Mouse (Mus musculus) olfactory bulb, adult 2 months (tissue): Measurements from ENCODE around the gene Col6a4. TPM values are rescaled to one million over a fixed set of nuclear protein-coding genes. Genes with fewer than 3 reads are reported as not detected.

Experiments
- H3K27ac ChIP-seq: fragments of 200-500 bp; 2 replicates; pipeline ENCODE4 v1.5.1; 2012; ENCODE audit warnings: low read depth, low read length; ENCODE audit not compliant: insufficient read depth
- H3K4me1 ChIP-seq: fragments of 200-500 bp; 2 replicates; pipeline ENCODE4 v1.6.1; 2012; ENCODE audit warnings: low read length; ENCODE audit not compliant: control insufficient read depth, insufficient read depth
- H3K4me3 ChIP-seq: fragments of 200-500 bp; 2 replicates; pipeline ENCODE4 v1.5.1; 2012; ENCODE audit warnings: mild to moderate bottlenecking, low read depth, low read length, moderate library complexity; ENCODE audit not compliant: insufficient read depth
- CTCF ChIP-seq: fragments of 200-500 bp; IDR thresholded peaks from 2 replicates; pipeline ENCODE4 v1.5.1; 2012; ENCODE audit warnings: low read depth, mild to moderate bottlenecking, low read length, moderate library complexity; ENCODE audit not compliant: insufficient read depth
- POLR2A ChIP-seq: fragments of 200-500 bp; IDR thresholded peaks from 2 replicates; pipeline ENCODE4 v1.6.1; 2012; ENCODE audit warnings: mild to moderate bottlenecking, low read depth, low read length, moderate library complexity; ENCODE audit not compliant: insufficient read depth
- WGBS: fragments of 180-500 bp; shearing (Covaris S2); methylation state at CpG from one replicate; pipeline ENCODE4 v1.1.7; 2018; 5-methylcytosine and 5-hydroxymethylcytosine counted together
- polyA plus RNA-seq: library from polyadenylated mRNA; stranded (reverse); fragments of >200 nt; gene quantifications from 2 replicates; pipeline ENCODE4 v1.2.4, GENCODE M21; 2012; ENCODE audit warnings: low replicate concordance; ENCODE audit not compliant: missing spikeins, insufficient read depth, insufficient read length

Gene Col6a4
- polyA plus RNA-seq, 1 experiment = not detected

- Histone ChIP-seq H3K27ac (no peak overlapping the region), H3K4me1 (peaks cover 3% of the 10 kb centered on the region), H3K4me3 (no peak overlapping the region)
- no peak for TF ChIP-seq CTCF
- TF ChIP-seq POLR2A = no peak
- WGBS = 43% methylated on average over 9 of the region's 9 CpGs
Measured at GRCm38 (mm10) chr9:106119075-106119474, 22.5 kb upstream of the Col6a4 start.

GRCm38 (mm10) chr9:106115801-106116424, 19.3 kb upstream of the Col6a4 start:
- TF ChIP-seq POLR2A (no peak), CTCF (no peak)
- Histone ChIP-seq H3K4me1 (peaks cover 3% of the 10 kb centered on the region), H3K27ac (no peak overlapping the region), H3K4me3 (no peak overlapping the region)
- WGBS = 21% methylated on average over 13 of the region's 13 CpGs

- Histone ChIP-seq H3K4me1 (peaks cover 3% of the 10 kb centered on the region), H3K27ac (no peak overlapping the region), H3K4me3 (no peak overlapping the region)
- 23% methylated on average over 10 of the region's 10 CpGs for WGBS
- TF ChIP-seq POLR2A (no peak), CTCF (peak; percentile 67)
Measured at GRCm38 (mm10) chr9:106112770-106113423, 16.3 kb upstream of the Col6a4 start.

- no peak overlapping the region for H3K4me3 ChIP-seq
- H3K27ac ChIP-seq = no peak overlapping the region
- no peaks in the 10 kb centered on the region for H3K4me1 ChIP-seq
- WGBS = 86% methylated on average over 9 of the region's 9 CpGs
- no peak for TF ChIP-seq POLR2A
- no peak for TF ChIP-seq CTCF
Measured at GRCm38 (mm10) chr9:106106241-106106640, 9.7 kb upstream of the Col6a4 start.

- 88% methylated on average over 7 of the region's 7 CpGs for WGBS
- H3K4me1 ChIP-seq = no peaks in the 10 kb centered on the region; the same call in 1 of the 2 replicates
- H3K4me3 ChIP-seq = no peak overlapping the region
- no peak for TF ChIP-seq POLR2A
- TF ChIP-seq CTCF = no peak
- H3K27ac ChIP-seq = no peak overlapping the region
Measured at GRCm38 (mm10) chr9:106104401-106104800, 7.8 kb upstream of the Col6a4 start.

GRCm38 (mm10) chr9:106101166-106101565, 4.6 kb upstream of the Col6a4 start:
- Histone ChIP-seq H3K4me1 (no peaks in the 10 kb centered on the region; the same call in 1 of the 2 replicates), H3K27ac (no peak overlapping the region), H3K4me3 (no peak overlapping the region)
- TF ChIP-seq POLR2A = no peak
- TF ChIP-seq CTCF = no peak
- 74% methylated on average over 5 of the region's 5 CpGs for WGBS

- WGBS = 71% methylated on average over 9 of the region's 9 CpGs
- Histone ChIP-seq H3K4me1 (no peaks in the 10 kb centered on the region; the same call in 1 of the 2 replicates), H3K4me3 (no peak overlapping the region), H3K27ac (no peak overlapping the region)
- no peak for TF ChIP-seq CTCF
- no peak for TF ChIP-seq POLR2A
Measured at GRCm38 (mm10) chr9:106100262-106100661, 3.7 kb upstream of the Col6a4 start.

- 70% methylated on average over 22 of the region's 22 CpGs for WGBS
- H3K27ac ChIP-seq = no peak overlapping the region
- no peaks in the 10 kb centered on the region; the same call in 1 of the 2 replicates for H3K4me1 ChIP-seq
- TF ChIP-seq CTCF (no peak), POLR2A (no peak)
- H3K4me3 ChIP-seq = no peak overlapping the region
Measured at GRCm38 (mm10) chr9:106099379-106100021, 2.9 kb upstream of the Col6a4 start.

- Histone ChIP-seq H3K4me1 (peaks cover 8% of the 10 kb centered on the region), H3K4me3 (no peak overlapping the region), H3K27ac (no peak overlapping the region)
- no peak for TF ChIP-seq POLR2A
- TF ChIP-seq CTCF = no peak
- WGBS = 92% methylated on average over 5 of the region's 5 CpGs
Measured at GRCm38 (mm10) chr9:106081528-106081927, 15.1 kb downstream of the Col6a4 start.
